Mouse (Mus musculus) left cerebral cortex, postnatal 25 days (tissue): ENCODE results near the gene Slc13a2. TPM values are rescaled to one million over a fixed set of nuclear protein-coding genes. Genes with fewer than 3 reads are reported as not detected.
A peak's percentile ranks its signal among the peaks of the same experiment; 100 is the strongest.

Source experiments
- DNase-seq, 2 experiments: peaks; one replicate each; pipeline ENCODE4 v3.0.0; 2022; ENCODE audit warnings: low spot score in 2 of 2, mixed read lengths in 1 of 2
- intact Hi-C: fragments of 180-260 bp; cut with DNase I; formaldehyde crosslinking; loops from one replicate; pipeline ENCODE4 v1.15.1; 2025
- total RNA-seq, 2 experiments: library from RNA; stranded (reverse); gene quantifications; 2 replicates each; pipeline ENCODE4 v1.2.3; 2021

The Slc13a2 gene
- total RNA-seq, 2 experiments from 2014 or later: not detected

DNA sequence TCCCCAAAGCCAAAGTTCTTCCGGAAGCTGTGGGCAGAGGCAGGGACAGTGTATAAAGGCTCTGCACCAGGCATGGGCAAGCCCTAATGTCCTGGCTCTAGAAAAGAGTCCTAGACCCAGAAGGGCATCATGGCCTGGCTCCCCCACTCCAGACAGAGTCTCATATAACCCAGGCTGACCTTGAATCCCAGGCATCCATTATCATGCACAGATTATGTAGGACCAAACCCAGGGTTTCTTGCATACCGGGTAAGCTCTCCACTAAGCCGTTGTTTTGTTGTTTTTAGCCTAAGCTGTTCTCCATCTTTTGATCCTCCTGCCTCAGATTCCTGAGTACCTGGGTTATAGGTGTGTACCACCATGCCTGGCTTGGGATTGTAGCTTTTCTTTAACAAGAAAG is 21.1 kb downstream of the Slc13a2 start:
- intact Hi-C loops: no loop called here
- no peak for DNase-seq

DNA sequence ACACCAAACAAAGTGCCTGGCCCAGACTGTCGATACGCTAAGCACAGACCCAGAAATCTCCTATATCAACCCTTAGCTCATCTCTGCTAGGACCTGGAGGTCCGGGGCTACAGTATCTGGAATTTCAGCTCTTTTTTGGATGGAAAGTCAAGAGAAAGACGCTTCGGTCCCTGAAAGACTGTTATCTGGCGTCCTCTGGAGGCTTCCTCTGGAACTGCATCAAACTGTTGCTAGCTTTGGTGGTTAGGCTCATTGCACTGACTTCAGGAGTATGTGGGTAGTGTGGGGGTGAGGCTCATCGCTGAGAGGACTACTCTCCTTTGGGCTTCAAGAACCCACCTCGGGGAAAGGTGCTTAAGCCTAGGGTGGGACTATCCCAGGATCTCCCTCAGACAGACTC is 22.3 kb downstream of the Slc13a2 start:
- intact Hi-C loops: loop anchor here (1.0 kb wide), 1 partner anchor 41 kb away; no protein-coding TSS in a partner anchor

DNA sequence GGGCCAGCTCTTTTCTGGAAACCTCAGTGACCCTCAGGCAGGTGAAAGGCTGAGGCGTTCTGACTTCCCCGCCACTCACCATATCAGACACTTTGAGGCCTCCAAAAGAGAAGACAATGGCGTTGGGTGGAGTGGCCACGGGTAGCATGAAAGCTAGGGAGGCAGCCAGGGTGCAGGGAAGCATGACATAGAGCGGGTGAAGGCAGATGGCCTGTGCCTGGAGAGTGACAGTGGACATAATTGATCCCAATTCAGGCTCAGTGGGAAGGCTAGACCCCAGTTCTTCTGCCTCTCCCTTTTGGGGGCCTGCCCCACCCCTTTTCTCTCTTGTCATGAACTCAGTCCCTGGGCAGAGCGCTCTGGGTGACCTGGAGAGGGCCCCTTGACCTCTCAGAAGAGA is 23.8 kb downstream of the Slc13a2 start:
- no peak for DNase-seq
- intact Hi-C loops: no loop called here

More for the DNA sequence above, 22.3 kb downstream of the Slc13a2 start:
- DNase-seq: peak; percentile 75 to 83

GRCm38 (mm10) chr11:78397397-78397796 is 24.6 kb downstream of the Slc13a2 start:
- peak; percentile 14 to 24 for DNase-seq
- intact Hi-C loops: no loop called here

GRCm38 (mm10) chr11:78396950-78397349 is 25.1 kb downstream of the Slc13a2 start:
- no peak for DNase-seq
- intact Hi-C loops: no loop called here

GRCm38 (mm10) chr11:78392728-78393127 is 29.3 kb downstream of the Slc13a2 start:
- intact Hi-C loops: no loop called here
- DNase-seq: no peak

- DNase-seq: no peak
- intact Hi-C loops: no loop called here
These were observed 35.4 kb downstream of the Slc13a2 start, which contains the start of gene Foxn1 for GRCm38 (mm10) chr11:78386508-78387043. Gene Foxn1, minus strand, starts transcription at chr11:78386558.

DNA sequence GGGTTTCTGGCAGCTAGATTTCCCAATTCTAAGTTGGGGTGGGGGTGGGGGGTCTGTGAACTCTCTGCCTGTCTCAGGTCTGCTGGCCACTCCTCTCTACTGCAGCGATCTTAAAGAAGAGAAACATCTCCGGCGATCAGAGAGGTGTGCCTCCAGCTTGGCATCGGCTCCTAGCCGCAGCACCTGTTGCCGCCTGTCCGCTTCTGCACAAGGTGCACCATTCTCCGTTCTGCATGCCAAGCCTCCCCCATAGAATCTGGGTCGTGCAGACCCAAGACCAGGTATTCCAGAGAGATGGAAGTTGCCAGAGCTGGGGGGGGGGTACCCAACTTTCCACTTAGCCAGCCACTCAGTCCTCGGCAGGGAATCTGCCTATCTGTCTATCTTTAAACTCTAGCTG is 36.2 kb downstream of the Slc13a2 start:
- intact Hi-C loops: no loop called here

GRCm38 (mm10) chr11:78382701-78383100 is 39.3 kb downstream of the Slc13a2 start:
- no peak for DNase-seq
- intact Hi-C loops: no loop called here

More for the DNA sequence above, 36.2 kb downstream of the Slc13a2 start:
- DNase-seq: no peak

GRCm38 (mm10) chr11:78382286-78382685 is 39.7 kb downstream of the Slc13a2 start:
- intact Hi-C loops: no loop called here
- no peak for DNase-seq

DNA sequence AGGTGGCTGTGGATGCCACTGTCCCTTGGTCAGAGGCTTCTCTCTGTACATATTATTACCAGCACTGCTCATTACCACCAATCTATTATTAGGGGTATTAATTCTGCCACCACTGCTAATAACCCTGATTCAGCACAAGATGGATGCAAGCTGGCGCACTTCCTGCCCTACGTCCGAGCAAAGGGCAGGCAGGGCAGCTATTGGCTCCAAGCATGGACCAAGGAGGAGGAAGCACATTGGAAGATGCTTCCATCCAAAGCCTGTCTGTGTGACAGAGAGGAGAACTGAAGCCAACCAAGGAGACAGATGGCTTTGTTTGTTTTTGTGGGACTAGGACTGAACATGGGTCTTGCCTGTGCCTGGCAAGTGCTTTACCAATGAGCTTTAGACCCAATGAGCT is 41.0 kb downstream of the Slc13a2 start:
- intact Hi-C loops: no loop called here
- DNase-seq: no peak

DNA sequence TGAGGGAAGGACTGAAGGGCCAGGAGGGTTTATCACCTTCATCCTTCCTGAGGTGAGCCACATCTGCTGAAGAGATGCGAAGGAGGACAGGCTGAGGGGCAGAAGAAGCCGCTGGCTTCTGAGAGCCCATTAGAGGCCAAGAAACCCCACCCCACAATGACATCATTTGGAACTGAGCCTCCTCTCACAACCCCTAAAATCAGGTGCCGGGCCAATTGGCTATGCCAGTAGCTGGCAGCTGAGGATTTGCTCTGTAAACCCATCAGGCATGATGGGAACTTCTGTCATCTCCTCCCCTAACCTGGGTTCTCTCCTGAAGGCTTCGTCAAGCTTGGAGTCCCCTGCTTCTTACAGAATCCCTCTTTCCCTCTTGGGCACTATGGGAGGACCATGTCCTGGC is 41.7 kb downstream of the Slc13a2 start:
- DNase-seq: no peak
- intact Hi-C loops: no loop called here

- intact Hi-C loops: no loop called here
- no peak for DNase-seq
These were observed 44.4 kb downstream of the Slc13a2 start for GRCm38 (mm10) chr11:78377549-78378159.

DNA sequence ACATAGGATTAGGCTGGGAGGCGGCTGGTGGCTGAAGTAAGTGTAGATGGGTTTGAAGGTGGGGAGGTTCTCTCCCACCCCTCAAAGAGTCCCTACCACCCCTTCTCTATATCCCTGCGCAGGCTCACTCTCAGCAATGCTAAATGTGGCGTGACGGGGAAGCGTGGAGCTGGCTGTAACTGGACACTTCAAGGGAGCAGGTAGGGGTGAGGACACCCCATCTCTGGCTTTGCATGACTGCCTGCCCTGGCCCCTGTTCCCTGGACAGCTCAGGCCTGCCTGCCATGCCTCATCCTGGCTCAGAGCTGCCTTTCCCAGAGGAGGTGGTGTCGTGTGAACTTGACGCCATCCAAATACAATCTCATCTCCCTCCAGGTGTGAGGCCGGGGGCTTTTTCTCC is 47.9 kb downstream of the Slc13a2 start:
- intact Hi-C loops: no loop called here
- no peak for DNase-seq

DNA sequence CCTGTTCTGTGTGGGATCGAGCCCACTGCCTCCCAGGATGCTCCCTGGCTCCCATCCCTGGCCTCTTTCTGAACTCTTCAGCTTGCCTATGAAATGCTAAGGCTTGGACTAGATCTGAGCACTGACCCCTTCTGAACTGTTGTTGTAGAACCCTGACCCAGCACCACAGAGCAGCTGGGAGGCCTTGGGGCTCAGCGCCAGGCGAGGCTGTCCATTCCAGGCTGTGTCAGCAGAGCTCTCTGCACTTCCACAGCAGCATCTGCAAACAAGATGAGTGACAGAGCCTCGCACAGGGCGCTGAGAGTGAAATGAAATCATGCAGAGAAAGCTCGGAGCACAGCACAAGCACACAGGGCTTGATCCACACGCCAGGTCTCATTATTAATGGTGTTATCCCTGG is 49.4 kb downstream of the Slc13a2 start:
- intact Hi-C loops: no loop called here
- DNase-seq: no peak

GRCm38 (mm10) chr11:78372166-78372565 is 49.9 kb downstream of the Slc13a2 start:
- DNase-seq: no peak
- intact Hi-C loops: no loop called here

DNA sequence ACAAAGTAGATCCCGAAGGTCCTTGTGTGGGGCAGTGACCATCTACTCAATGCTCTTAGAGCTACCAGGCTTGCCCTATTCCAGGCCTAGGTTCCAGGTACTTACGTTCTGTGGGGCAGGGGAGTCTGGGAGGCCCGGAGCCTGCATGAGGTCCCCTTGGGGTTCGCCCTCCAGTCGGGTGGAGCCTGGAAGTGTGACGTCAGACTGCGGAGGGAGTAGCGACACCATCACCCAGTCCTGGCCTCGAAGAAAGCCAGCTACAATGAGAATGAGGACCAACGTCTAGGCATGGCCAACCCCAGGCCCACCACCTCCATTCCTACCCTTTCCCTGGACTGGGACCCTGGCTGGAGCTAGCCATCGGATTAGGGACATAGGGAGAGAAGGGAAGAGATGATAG is 50.3 kb downstream of the Slc13a2 start:
- no peak for DNase-seq
- intact Hi-C loops: no loop called here

GRCm38 (mm10) chr11:78370389-78370788 is 51.6 kb downstream of the Slc13a2 start:
- no peak for DNase-seq
- intact Hi-C loops: no loop called here

- intact Hi-C loops: no loop called here
These were observed 54.4 kb downstream of the Slc13a2 start for GRCm38 (mm10) chr11:78367456-78368225.

GRCm38 (mm10) chr11:78364103-78364502 is 57.9 kb downstream of the Slc13a2 start:
- no peak for DNase-seq
- intact Hi-C loops: no loop called here

More at GRCm38 (mm10) chr11:78367456-78368225, 54.4 kb downstream of the Slc13a2 start:
- DNase-seq: no peak
